Mouse (Mus musculus): Measurements from ENCODE around the gene Ahrr.

Gene Ahrr

DNA sequence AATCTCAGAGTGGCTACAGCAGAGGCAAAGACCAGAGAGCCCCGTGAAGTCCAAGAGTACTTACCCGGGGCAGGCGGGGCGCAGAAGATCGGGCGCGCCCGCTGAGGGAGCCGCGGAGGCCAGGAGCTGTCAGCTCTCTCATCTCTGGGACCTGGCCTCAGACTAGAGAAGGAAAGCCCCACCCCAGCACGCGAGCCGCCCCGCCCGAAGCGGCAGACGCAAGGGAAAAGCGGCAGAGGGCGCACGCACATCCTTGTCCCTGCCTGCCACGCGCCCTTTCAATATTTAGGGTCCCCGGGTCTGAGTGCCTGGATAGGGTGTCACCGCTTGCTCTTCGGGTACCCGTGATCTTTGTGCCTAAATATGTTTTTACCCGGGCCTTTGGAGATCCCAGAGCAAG, at the start of gene Ahrr:
TSS of gene Ahrr (minus strand) at position 165 of the 400 bp plus-strand sequence.
- peak; percentile 21 for DNase-seq (ENCODE audit: low read depth, low spot score)

GRCm38 (mm10) chr13:74341036-74341435, 48.9 kb upstream of the Ahrr start:
- peak; percentile 48 for DNase-seq (ENCODE audit: low read depth, low spot score)

GRCm38 (mm10) chr13:74329321-74329720, 37.2 kb upstream of the Ahrr start:
- DNase-seq (ENCODE audit: low read depth, low spot score) = no peak

DNA sequence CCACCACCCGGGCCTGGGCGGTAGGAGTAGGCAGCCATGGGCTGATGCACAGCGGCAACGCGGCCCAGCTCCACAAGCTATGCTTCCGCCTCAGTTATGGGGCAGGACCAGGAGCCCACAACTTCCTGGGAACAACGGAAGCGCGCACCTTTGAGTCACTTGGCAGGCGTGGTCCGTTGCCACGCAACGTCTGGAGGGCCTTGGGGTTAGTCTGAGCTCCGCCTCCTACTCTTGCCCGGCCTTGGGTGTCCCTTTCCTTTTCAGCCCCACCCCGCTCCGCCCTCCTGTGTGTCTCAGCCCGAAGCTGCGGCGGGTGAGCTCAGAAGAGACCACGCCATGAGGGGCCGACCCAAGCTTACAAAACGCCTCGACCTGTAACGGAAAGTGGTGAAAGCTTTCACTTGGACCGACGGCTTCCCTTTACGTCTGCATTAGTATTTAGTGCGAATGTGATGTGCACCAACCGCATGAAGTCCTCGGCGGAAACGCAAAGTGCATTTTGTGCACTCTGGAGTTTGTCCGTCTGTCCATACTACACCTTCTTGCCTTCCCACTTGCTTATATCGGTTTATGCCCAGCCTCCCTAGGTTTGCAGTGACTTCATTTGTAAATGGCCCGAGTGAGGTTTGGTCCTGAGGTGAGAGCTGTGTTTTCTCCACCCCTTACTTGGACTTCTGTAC, 25.2 kb upstream of the Ahrr start, which contains the start of gene Pdcd6:
TSS of gene Pdcd6 (minus strand) at position 411 of the 680 bp plus-strand sequence.
- peak; percentile 94 for DNase-seq (ENCODE audit: low read depth, low spot score)

- DNase-seq (ENCODE audit: low read depth, low spot score) = no peak
Observed at GRCm38 (mm10) chr13:74316789-74317169, 24.6 kb upstream of the Ahrr start.

GRCm38 (mm10) chr13:74316386-74316785, 24.3 kb upstream of the Ahrr start:
- DNase-seq (ENCODE audit: low read depth, low spot score) = no peak

GRCm38 (mm10) chr13:74314616-74315015, 22.5 kb upstream of the Ahrr start:
- DNase-seq (ENCODE audit: low read depth, low spot score) = no peak

- no peak for DNase-seq (ENCODE audit: low read depth, low spot score)
Observed at GRCm38 (mm10) chr13:74305780-74306179, 13.6 kb upstream of the Ahrr start.

- no peak for DNase-seq (ENCODE audit: low read depth, low spot score)
Observed at GRCm38 (mm10) chr13:74305380-74305779, 13.2 kb upstream of the Ahrr start.

GRCm38 (mm10) chr13:74302050-74303037, 10.2 kb upstream of the Ahrr start:
- no peak for DNase-seq (ENCODE audit: low read depth, low spot score)

DNA sequence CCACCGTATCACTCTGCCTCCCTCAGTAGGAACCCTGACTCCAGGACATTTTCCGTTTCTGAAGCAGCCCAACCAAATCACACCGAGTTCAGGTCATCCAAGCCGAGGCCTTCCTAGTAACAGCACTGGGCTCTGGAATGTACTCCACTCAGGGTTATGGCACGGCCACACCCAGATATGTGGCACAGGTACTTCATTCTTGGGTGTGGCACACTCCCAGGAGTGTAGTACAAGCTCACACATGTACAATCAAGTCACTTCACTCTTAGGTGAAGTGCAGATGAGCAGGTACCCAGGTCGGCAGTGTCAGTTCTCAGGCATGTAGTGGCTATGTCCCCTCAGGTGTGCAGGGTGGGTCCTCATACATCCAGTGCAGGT, 9.5 kb upstream of the Ahrr start:
- no peak for DNase-seq (ENCODE audit: low read depth, low spot score)

DNA sequence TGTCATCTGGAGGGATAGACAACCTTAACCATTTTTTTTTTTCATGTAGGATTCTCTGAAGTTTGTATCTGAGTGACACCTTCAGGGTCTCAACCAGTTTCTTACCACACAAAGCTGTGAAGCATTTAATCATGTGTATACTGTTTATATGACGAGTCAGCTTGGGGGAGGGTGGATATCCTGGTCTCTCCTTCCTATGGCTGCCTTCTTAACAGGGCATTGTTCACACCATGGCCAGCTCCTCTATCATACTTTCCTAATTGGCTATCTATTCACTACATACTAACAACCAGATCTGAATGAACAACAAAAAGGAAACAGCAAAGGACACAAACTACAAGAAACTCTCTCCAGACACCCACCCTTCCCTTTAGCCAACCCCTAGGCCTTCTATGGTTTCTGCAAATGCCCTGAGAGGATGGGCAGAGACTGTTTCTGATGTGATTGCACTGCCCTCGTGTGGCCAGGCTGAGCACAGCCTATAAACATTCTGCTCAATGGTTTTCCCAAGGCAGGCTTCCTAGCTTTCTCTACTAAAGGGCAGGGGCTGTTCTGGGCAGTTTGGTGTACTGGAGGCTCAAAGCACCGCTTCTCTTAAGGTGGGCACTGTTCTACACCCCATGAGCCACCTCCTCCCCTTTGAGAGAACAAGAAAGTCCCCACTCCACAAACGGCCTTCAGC, 8.9 kb upstream of the Ahrr start:
- DNase-seq (ENCODE audit: low read depth, low spot score) = peak; percentile 64

GRCm38 (mm10) chr13:74296376-74296775, 4.2 kb upstream of the Ahrr start:
- DNase-seq (ENCODE audit: low read depth, low spot score) = no peak

DNA sequence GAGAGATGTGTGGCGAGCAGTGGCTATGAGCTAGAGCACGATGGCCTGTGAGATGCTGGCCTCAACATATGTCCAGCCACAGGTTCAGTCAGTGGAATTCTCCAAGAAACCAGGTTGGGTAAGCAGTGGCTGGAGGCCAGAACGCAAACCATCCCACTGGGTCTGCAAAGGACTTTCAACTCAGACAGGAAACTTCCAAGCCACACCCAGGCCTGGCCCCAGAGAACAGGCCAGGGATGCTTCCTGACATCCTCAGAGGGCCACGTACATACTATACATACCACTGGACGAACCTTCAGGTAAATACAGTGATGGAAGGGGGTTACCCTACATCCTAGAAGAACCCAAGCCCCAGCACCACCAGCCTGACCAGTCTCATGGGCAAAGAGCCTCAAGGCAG, 2.5 kb downstream of the Ahrr start:
- no peak for DNase-seq (ENCODE audit: low read depth, low spot score)

- DNase-seq (ENCODE audit: low read depth, low spot score) = no peak
Observed at GRCm38 (mm10) chr13:74282299-74282698, 9.8 kb downstream of the Ahrr start.

DNA sequence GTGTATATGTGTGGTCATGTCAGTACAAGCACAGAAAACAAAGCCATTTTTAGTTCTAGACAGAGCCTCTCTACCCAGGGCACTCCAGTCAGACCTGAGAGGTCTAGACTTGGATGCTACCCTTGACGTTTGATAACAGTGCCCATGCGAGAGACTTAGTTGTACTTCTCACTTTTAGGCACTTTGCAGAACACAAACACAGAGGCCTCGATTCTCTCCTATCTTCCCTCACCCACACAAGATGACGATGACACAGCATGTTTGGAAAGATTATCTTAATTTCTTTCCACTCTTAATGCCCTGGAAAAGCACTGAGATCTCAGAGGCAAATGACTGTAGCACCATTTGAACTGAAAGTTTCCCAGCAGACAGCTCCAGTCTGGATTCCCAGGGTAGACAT, 16.4 kb downstream of the Ahrr start:
- no peak for DNase-seq (ENCODE audit: low read depth, low spot score)

DNA sequence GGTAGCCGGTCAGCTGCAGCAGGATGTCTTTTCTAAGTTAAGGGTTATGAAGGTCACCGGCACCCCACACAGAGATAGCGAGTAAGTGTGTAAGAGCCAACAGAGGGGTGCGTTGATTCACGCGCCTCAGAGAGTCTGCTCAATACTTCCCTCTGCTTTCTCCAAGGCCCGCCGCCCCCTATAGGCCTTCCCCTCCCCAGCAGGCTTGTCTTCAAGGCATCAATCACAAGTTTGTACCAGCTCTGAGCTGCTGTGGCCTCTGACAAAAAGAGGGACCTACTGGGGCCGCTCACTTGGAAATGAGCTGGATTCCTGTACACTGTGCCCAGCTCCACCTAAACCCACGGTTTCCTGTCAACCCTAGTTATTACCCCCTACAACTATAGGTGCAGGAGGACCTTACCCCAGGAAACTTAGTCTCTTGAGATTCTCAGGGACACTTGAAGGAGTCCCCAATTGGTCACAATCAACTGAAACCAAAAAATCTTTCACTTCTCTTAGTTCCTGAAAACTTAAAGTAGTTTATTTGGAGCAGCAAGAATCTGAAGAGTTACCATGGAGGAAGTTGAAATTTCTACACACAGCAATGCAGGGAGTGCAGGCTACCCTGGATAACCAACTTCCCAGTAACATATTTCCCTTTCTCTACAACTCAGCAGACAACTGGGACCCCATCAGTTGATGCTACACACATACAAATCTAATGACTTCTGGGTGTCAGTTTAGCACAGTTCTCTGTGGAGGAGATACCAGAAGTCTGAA, 31.7 kb downstream of the Ahrr start:
- DNase-seq (ENCODE audit: low read depth, low spot score) = peak; percentile 59

DNA sequence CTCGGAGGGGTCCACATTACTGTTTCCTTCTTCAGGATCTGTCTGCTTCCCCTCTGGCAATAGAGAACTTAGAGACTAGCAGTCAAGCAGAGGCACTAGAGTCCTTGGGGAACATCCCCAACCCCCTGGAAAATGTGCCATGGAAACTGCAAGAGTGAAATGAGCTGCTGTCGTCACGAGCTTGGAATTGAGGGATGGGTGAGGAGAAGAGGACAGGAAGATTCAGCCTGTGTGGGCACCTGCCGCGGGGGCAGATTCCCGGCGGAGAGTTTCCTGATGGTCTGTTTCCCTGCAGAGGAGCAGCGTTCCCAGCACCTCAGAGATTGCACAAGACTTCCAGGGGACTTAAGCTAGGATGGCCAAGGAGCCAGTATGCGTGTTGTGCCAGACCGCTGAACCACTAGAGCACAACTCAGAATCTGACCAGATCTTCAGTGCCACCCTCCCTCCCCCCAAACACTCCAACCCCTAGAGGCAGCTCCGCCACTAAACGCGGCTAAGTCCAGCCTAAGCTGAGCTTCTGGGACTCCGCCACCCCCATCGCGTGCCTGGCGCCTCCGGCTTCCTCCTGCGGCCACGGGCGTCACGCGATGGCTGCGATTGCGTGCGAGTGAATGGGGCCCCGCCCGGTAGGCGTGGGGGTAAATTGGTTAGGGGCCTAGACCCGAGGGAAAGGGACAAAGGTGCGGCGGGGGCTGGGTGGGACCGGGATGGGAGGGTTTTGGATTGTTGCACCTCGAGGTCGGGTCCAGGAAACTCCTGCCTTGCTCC, 32.5 kb downstream of the Ahrr start:
- DNase-seq (ENCODE audit: low read depth, low spot score) = peak; percentile 43

GRCm38 (mm10) chr13:74246494-74246893, 45.6 kb downstream of the Ahrr start:
- no peak for DNase-seq (ENCODE audit: low read depth, low spot score)

DNA sequence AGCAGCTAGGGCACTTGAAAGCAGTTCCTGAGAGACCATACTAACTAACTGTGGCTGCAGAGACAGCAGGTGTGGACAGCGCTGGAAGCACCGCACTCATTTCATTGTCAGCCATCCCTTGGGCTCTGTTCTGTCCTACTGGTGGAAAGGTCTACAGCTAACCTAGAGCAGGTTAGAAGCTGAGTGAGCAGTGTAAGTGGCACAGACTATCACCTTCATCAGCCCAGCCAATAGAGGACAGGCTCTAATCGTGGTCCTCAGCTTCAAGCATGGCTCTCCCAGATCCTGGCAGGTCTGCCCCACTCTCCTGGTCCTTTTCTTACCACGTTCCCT, 46.3 kb downstream of the Ahrr start:
- peak; percentile 2 for DNase-seq (ENCODE audit: low read depth, low spot score)
